Mouse (Mus musculus): Measurements from ENCODE around the gene Sdhaf1.

The Sdhaf1 gene

DNA sequence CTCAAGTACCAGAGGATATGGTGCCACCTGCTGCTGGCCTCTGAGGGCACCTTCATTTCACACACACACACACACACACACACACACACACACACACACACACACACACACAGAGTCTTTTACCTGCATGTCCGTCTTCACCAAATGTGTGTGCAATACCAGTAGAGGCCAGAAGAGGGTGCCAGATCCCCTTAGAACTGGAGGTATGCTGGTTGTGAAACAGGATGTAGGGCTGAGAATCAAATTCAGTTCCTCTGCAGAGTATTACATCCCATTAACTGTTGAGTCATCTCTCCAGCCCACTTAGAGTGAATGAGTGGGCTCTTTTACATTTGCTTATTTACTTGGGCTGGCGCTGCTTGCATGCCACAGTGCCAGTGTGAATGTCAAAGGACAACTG, 1.7 kb upstream of the Sdhaf1 start:
- peak; percentile 54 for DNase-seq (ENCODE audit: low read depth, low spot score)

GRCm38 (mm10) chr7:30324300-30324944, 727 bp upstream of the Sdhaf1 start:
- no peak for DNase-seq (ENCODE audit: low read depth, low spot score)

- no peak for DNase-seq (ENCODE audit: low read depth, low spot score)
These were observed 830 bp downstream of the Sdhaf1 start for GRCm38 (mm10) chr7:30322865-30323264.

- peak; percentile 93 for DNase-seq (ENCODE audit: low read depth, low spot score)
These were observed 1.4 kb downstream of the Sdhaf1 start for GRCm38 (mm10) chr7:30322285-30322667.

- peak; percentile 52 for DNase-seq (ENCODE audit: low read depth, low spot score)
These were observed 2.0 kb downstream of the Sdhaf1 start, which contains the start of gene E130208F15Rik for GRCm38 (mm10) chr7:30321539-30322284. TSS of gene E130208F15Rik (plus strand) at chr7:30321740.

DNA sequence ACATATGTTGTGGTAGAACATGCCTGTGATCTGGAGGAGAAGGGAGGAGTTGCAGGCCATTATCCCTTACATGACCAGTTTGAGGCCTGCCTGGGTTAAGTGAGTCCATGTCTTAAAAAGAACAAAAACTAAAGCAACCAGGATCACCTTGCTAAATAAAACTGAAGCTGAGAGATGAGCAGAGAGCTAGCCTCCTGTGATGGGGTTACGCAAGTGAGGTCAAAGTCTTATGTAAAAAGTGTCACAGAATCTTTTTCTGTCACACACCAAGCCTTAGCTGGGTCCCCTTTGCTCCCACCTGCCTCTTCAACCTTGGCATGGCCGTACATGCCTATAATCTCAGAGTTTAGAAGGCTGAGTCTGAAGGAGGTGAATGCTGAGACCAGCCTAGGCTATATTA, 2.7 kb downstream of the Sdhaf1 start:
- DNase-seq (ENCODE audit: low read depth, low spot score): no peak

GRCm38 (mm10) chr7:30318142-30318541, 5.6 kb downstream of the Sdhaf1 start:
- DNase-seq (ENCODE audit: low read depth, low spot score): no peak

- no peak for DNase-seq (ENCODE audit: low read depth, low spot score)
These were observed 7.9 kb downstream of the Sdhaf1 start for GRCm38 (mm10) chr7:30315559-30316529.

DNA sequence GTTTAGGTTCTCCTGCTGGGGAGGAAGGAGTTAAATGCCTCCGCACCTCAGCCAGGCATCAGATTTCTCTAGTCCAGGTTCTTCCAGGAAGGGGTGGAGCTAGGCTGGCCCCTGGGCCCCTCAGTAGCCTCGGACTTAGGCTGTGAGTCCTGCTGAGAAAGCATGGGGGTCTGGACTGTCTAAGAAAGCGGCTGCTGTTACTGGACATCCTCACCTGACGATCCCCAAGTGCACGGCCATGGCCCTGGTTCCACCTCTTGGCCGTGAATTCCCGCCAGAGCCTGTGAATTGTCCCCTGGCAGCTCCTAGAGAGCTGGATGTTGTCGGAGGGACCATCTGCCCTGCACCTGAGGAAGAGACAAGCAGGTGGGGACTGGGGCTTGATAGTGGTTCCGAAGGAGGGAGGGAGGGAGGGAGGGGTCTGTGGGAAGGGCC, 9.0 kb downstream of the Sdhaf1 start, which contains the start of gene Syne4:
TSS of gene Syne4 (plus strand) at position 87 of the 435 bp plus-strand sequence.
- no peak for DNase-seq (ENCODE audit: low read depth, low spot score)

DNA sequence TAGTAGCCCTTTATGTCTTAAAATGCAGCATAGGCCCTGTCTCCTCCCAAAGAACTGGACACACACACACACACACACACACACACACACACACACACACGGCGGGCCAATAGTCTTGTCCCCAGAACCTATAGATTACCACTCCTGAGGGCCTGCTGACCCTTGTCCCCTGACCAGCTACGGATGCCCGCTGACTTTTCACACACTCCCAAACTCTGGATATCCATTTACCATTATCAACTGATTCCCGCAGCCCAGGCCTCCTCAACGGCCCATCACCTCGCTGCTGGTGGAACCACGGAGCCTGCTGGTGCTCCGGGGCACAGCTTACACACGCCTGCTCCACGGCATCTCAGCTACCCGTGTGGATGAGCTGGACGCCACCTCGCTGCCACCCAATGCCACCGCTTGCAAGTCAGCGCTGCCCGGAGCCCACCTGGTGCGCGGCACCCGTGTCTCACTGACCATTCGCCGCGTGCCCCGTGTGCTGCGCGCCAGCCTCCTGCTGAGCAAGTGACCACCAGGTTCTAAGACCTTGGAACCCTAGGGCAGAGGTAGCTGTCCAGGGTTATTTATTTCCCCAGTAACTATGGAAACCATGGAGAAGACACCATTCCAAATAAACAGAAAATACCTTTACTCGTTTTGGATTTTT, 9.9 kb downstream of the Sdhaf1 start:
- no peak for DNase-seq (ENCODE audit: low read depth, low spot score)

DNA sequence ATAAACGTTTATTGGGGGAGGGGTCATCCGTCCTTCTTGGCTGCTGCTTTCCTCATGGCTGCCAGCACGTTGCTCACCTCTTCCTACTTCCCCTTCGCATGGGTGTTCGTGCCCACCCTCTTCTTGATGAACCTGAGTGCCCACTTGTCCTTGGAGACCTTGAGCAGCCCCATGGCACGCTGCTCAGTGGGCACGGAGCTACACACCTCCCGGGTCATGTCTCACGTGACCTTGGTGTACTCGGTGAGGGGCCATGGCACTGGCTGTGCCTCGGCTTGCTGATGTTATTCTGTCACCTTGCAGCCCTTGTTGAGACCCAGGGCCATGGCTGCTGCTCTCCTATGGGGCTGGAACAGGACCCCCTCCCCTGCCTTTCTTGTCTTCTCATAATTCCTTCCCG, 13.6 kb downstream of the Sdhaf1 start:
- no peak for DNase-seq (ENCODE audit: low read depth, low spot score)

GRCm38 (mm10) chr7:30309395-30310129, 14.1 kb downstream of the Sdhaf1 start:
- no peak for DNase-seq (ENCODE audit: low read depth, low spot score)

DNA sequence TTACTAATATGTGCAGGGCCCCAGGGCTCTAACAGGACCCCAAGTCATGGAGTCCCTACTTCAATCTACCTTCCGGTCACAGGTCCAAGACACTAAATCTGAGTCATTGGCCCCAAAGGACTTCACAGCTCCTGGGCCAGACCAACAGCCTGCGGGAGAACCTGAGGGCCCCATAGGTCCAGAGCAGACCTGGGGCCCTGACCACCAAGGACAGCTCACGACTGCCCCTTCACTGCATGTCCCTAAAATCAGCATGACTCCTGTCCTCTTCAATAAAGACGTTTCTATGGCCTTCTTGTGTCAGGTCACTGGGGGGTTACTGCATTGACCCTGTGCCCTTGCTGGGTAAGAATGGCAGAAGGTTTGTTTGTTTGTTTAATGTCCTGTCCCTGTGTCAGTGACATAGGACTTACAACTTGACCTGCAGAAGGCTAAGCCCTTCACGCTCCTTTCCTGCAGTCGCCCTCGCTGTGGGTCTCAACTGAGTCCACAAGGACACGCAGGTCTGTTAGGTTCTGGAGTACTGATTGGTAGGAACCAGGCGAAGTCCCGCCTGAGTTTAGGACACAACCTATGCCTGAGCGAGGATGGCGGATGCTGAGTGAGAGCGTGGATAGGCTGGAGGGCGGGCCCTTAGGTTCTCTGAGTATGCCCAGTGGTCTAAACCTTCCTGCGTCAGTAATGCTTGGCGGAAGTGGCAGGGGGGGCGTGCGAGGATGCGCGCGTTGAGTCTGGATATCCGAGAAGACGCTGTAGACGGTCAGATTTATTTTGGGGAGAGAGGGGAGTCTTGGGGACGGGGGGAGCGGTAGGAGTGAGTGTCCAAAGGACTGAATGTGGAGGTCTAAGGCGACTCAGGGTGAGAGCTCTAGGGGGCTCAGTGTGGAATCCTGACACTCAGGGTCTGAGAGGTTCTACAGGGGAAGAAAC, 15.4 kb downstream of the Sdhaf1 start, which contains the start of gene Alkbh6:
TSS of gene Alkbh6 (plus strand) at position 642 of the 930 bp plus-strand sequence.
- peak; percentile 65 for DNase-seq (ENCODE audit: low read depth, low spot score)

DNA sequence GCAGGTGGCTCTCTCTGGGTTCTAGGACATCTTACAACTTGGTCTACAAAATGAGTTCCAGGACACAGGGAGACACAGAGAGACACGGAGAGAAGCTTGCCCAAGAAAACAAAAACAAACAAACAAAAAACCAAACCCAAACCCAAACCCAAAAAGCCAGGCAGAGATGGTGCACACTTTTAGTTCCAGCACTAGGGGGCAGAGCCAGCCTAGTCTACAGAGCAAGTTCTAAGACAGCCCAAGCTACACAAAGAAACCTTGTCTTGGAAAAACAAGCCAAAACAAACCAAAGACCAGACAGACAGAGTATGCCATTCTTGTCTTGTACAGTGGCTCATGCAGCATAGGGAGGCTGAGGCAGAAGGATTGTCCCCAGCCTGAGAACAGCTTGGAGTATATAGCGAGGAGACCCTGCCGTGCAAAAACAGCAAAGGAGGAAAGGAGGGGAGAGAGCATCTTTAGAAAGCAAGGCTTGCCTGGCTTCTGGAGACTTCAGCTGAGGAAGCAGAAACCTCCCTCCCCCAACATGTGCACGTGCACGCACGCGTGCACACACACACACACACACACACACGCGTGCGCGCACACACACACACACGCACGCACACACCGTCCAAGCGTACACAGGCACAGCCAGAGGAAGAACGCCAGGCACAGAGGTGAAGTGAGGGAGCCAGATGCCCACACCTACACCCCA, 17.5 kb downstream of the Sdhaf1 start:
- DNase-seq (ENCODE audit: low read depth, low spot score): no peak

GRCm38 (mm10) chr7:30300914-30301313, 22.8 kb downstream of the Sdhaf1 start:
- peak; percentile 47 for DNase-seq (ENCODE audit: low read depth, low spot score)

- DNase-seq (ENCODE audit: low read depth, low spot score): no peak
These were observed 26.4 kb downstream of the Sdhaf1 start for GRCm38 (mm10) chr7:30297266-30297665.

- DNase-seq (ENCODE audit: low read depth, low spot score): no peak
These were observed 26.9 kb downstream of the Sdhaf1 start for GRCm38 (mm10) chr7:30296816-30297215.

- no peak for DNase-seq (ENCODE audit: low read depth, low spot score)
These were observed 28.6 kb downstream of the Sdhaf1 start for GRCm38 (mm10) chr7:30295103-30295502.

DNA sequence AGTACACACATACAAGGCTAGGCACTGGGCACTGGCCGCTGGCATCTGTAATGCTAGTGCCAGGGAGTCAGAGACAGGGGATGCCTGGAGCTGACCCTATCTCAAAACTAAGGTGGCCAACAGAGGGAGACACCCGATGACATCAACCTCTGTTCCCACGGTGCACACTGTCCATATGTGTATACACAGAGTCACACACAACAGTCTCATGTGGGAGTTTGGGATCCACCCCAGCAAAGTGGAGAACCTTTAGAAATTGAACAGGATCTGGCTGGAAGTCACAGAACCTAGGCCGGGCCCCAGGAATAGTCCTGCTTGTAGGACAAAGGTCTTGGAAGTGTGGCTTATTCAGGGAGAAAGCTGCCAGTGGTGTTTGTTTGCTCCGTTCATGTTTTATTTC, 29.4 kb downstream of the Sdhaf1 start:
- DNase-seq (ENCODE audit: low read depth, low spot score): no peak

All from c-Kit-negative CD71-positive TER-119-positive erythroid progenitor cells, embryonic 14.5 days (primary cell).